Mouse (Mus musculus): ENCODE results near the gene Pbrm1.

- TF ChIP-seq POLR2A (IDR thresholded peaks at IDR 0.05; ENCODE audit: low read depth, low read length) (no peak), CTCF (IDR thresholded peaks at IDR 0.05; ENCODE audit: extremely low read depth, insufficient read length, insufficient replicate concordance, low read depth, low read length) (no peak)
Measured at GRCm38 (mm10) chr14:31016063-31016462, 2.9 kb upstream of the Pbrm1 start.

Measured in small intestine, adult 2 months (tissue).